Mouse (Mus musculus) liver, embryonic 12.5 days (tissue): ENCODE results near the gene Lrmp. TPM values are rescaled to one million over a fixed set of nuclear protein-coding genes. Genes with fewer than 3 reads are reported as not detected.
A peak's percentile ranks its signal among the peaks of the same experiment; 100 is the strongest.
"Not testable (repeated sequence)": the region's sequence is repeated elsewhere in the genome, so short reads cannot be mapped to it uniquely, and the experiment has no call there.

Experiments
- ATAC-seq: fragments of 200-750 bp; cut with Nextera tagmentation; 2 replicates; pipeline ENCODE4 v1.8.0; 2017; ENCODE audit warnings: moderate number of reproducible peaks, mild to moderate bottlenecking, moderate library complexity
- H3K27ac ChIP-seq: fragments of 300-500 bp; sonication (generic); 2 replicates; pipeline ENCODE4 v1.5.1; 2016; ENCODE audit warnings: mild to moderate bottlenecking
- H3K27me3 ChIP-seq: fragments of 300-500 bp; sonication (generic); replicated peaks from 2 replicates; pipeline ENCODE4 v1.6.1; 2016; ENCODE audit warnings: mild to moderate bottlenecking, moderate library complexity
- H3K36me3 ChIP-seq: fragments of 300-500 bp; sonication (generic); 2 replicates; pipeline ENCODE4 v1.6.1; 2016; ENCODE audit warnings: mild to moderate bottlenecking, moderate library complexity
- H3K4me1 ChIP-seq: fragments of 300-500 bp; sonication (generic); 2 replicates; pipeline ENCODE4 v1.6.1; 2016
- H3K4me2 ChIP-seq: fragments of 300-500 bp; sonication (generic); 2 replicates; pipeline ENCODE4 v1.6.1; 2016; ENCODE audit warnings: mild to moderate bottlenecking, moderate library complexity
- H3K4me3 ChIP-seq: fragments of 300-500 bp; sonication (generic); 2 replicates; pipeline ENCODE4 v1.5.1; 2016; ENCODE audit warnings: mild to moderate bottlenecking, moderate library complexity
- H3K9ac ChIP-seq: fragments of 300-500 bp; sonication (generic); 2 replicates; pipeline ENCODE4 v1.6.1; 2016; ENCODE audit warnings: mild to moderate bottlenecking, moderate library complexity
- H3K9me3 ChIP-seq: fragments of 300-500 bp; sonication (generic); replicated peaks from 2 replicates; pipeline ENCODE4 v1.6.1; 2016; ENCODE audit warnings: mild to moderate bottlenecking, moderate library complexity
- WGBS: fragments of 180-500 bp; shearing (Covaris S2); methylation state at CpG from one replicate; pipeline ENCODE4 v1.1.7; 2016; ENCODE audit not compliant: insufficient replicate concordance; 5-methylcytosine and 5-hydroxymethylcytosine counted together
- polyA plus RNA-seq: library from polyadenylated mRNA; unstranded; fragments of >200 nt; fragmentation: Nextera tagmentation; extraction: Ambion mirVana; gene quantifications from 2 replicates; pipeline ENCODE4 v1.2.1, GENCODE M21; 2016

Gene Lrmp
- polyA plus RNA-seq, 1 experiment from 2014 or later = 20.6 TPM

DNA sequence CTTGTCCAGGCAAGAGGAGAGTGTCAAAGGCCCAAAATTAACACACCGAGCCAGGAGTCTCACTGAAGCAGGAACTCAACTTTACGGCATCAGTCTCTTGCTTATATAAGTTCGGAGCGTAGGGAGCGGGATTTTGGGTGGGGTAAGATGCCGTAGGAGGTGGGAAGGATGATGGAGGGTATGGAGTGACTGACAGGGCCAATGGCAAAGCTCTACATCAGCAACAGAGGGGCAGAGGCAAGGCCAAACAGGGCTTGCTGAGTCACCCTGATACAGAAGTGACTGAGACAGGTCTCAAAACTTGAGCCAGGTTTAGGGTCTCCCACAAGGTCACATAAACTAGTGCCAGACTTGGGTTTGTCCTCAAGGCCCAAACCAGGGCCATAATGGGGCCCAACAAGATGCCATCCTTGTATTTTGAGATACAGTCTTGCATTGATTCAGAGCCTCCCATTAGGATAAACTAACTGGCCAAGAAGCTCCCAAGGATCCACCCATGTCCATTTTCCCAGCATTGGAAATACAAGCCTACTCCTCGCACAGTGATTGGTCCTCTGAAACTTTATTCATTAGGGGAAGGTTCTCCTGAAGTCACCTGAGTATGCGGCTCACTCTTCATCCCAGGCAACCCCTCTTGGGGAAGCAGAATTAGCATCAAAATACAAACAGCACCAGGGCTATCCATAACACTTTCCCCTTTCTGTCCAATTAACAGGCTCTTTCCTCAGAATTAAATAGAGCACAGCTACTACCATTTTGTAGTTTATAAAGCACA, 30.9 kb upstream of the Lrmp start:
- Histone ChIP-seq H3K4me3 (no peak overlapping the region), H3K27me3 (no peaks in the 10 kb centered on the region), H3K4me1 (peaks cover 9% of the 10 kb centered on the region), H3K4me2 (no peak overlapping the region), H3K36me3 (no peaks in the 10 kb centered on the region), H3K9me3 (no peaks in the 10 kb centered on the region), H3K9ac (no peak overlapping the region), H3K27ac (no peak overlapping the region)
- 77% methylated on average over 8 of the region's 8 CpGs for WGBS
- ATAC-seq = no peak

DNA sequence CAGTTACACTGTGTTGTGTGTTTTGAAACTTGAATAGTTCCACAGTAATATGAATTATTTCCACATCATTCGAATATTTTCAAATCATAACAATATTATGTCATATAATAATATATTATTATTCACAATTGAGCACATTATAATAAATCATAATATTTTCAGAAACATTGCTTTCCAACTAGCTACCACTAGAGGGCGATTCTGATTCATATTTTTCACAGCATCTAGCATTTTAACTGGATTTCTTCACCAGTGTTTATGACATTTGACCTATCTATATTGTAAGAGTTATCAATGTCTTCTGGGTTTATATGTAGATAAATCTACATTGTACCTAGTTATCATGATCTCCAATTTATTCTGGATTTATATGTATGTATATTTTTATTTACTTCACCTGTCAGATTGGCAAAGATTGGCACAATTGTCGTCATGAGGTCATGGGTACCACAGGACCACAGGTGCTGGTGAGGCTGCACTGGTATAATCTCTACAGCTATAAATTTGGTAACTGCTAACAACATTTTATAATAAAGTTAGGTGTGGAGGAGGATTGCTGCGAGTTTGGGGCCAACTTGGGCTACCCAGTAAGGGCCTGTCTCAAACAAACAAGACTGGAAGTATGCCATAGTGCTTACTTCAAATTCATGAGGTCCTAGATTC, 26.9 kb upstream of the Lrmp start:
- no peak overlapping the region for H3K4me3 ChIP-seq
- H3K4me2 ChIP-seq = no peak overlapping the region
- H3K27me3 ChIP-seq = no peaks in the 10 kb centered on the region
- no peak overlapping the region for H3K27ac ChIP-seq
- no peaks in the 10 kb centered on the region for H3K36me3 ChIP-seq
- H3K9me3 ChIP-seq = no peaks in the 10 kb centered on the region
- no peak for ATAC-seq
- H3K9ac ChIP-seq = no peak overlapping the region
- H3K4me1 ChIP-seq = peaks cover 23% of the 10 kb centered on the region
- 40% methylated on average over 4 of the region's 4 CpGs for WGBS

DNA sequence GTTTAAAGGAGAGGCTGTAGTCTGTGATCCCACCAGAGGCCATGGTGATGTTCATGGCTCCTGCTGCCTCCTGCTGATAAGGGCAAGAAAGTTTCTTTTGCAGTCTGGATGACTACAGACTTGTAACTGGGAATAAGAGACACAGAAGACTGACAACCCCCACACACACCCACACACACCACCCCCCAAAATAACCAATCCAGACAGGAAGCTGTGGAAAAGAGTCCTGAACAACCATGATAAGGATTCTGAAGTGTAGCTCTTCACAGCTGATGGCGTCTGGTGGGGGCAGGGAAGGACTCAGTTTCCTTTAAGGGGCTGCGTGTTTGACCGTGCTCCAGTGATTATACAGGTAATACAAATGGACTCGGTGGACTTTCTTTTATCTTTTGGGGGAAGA, 26.1 kb upstream of the Lrmp start:
- Histone ChIP-seq H3K27me3 (no peaks in the 10 kb centered on the region), H3K27ac (no peak overlapping the region), H3K4me1 (peaks cover 23% of the 10 kb centered on the region), H3K4me3 (no peak overlapping the region), H3K9ac (no peak overlapping the region), H3K36me3 (no peaks in the 10 kb centered on the region), H3K4me2 (peak overlapping the region; percentile 12; the same call in 1 of the 2 replicates), H3K9me3 (no peaks in the 10 kb centered on the region)
- peak; percentile 77 for ATAC-seq
- WGBS = 9% methylated on average over 4 of the region's 4 CpGs

DNA sequence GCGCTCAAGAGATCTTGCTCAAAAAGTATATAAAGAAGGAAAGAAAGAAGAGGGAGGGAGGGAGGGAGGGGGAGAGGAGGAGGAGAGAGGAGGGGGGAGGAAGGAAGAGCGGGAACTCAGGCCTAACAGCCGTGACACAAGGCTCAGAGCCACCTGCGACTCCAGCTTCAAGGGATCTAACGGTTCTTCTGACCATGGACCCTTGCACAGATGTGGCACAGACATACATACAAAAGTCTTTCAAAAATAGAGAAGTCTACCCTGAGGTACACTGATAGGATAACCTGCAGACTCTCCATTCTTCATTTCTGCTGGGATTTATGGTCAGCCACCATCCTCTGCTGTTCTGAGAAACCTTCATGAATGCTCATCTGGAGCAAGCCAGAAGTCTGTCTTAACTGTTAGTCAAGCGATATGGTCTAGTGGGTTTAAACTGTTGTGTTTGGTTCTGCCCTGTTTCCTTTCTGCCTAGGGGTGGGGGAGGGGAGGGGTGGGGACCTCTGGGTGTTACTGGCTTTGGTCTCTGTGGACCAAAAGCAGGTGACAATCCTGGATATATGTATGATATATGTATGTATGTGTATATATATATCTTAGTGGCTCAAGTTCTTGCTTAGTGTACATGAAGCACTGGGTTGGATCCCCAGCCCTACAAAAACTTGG, 25.1 kb upstream of the Lrmp start:
- H3K4me3 ChIP-seq = no peak overlapping the region
- no peak for ATAC-seq
- no peak overlapping the region for H3K27ac ChIP-seq
- no peaks in the 10 kb centered on the region for H3K27me3 ChIP-seq
- H3K9me3 ChIP-seq = no peaks in the 10 kb centered on the region
- H3K36me3 ChIP-seq = no peaks in the 10 kb centered on the region
- peaks cover 23% of the 10 kb centered on the region for H3K4me1 ChIP-seq
- WGBS = 26% methylated on average over 6 of the region's 6 CpGs
- H3K4me2 ChIP-seq = no peak overlapping the region
- H3K9ac ChIP-seq = no peak overlapping the region

GRCm38 (mm10) chr6:145090928-145091327, 24.5 kb upstream of the Lrmp start:
- Histone ChIP-seq H3K4me3 (no peak overlapping the region), H3K9me3 (no peaks in the 10 kb centered on the region), H3K27me3 (no peaks in the 10 kb centered on the region), H3K4me1 (peaks cover 23% of the 10 kb centered on the region), H3K27ac (no peak overlapping the region), H3K36me3 (no peaks in the 10 kb centered on the region), H3K4me2 (no peak overlapping the region), H3K9ac (no peak overlapping the region)
- ATAC-seq = no peak
- 46% methylated on average over 5 of the region's 5 CpGs for WGBS

- 67% methylated on average over 7 of the region's 7 CpGs for whole genome bisulfite sequencing
- Histone ChIP-seq H3K4me3 (no peak overlapping the region), H3K9ac (no peak overlapping the region), H3K4me1 (peaks cover 23% of the 10 kb centered on the region), H3K27me3 (no peaks in the 10 kb centered on the region), H3K4me2 (no peak overlapping the region), H3K9me3 (no peaks in the 10 kb centered on the region), H3K36me3 (no peaks in the 10 kb centered on the region), H3K27ac (no peak overlapping the region)
- no peak for ATAC-seq
Observed at GRCm38 (mm10) chr6:145091998-145092397, 23.5 kb upstream of the Lrmp start.

- H3K4me3 ChIP-seq, H3K36me3 ChIP-seq, H3K9me3 ChIP-seq, H3K27ac ChIP-seq, ATAC-seq, H3K27me3 ChIP-seq, H3K9ac ChIP-seq, H3K4me2 ChIP-seq: not testable (repeated sequence)
- 48% methylated on average over 7 of the region's 7 CpGs for WGBS
- H3K4me1 ChIP-seq = peaks cover 23% of the 10 kb centered on the region
Observed at GRCm38 (mm10) chr6:145093038-145093622, 22.3 kb upstream of the Lrmp start.

DNA sequence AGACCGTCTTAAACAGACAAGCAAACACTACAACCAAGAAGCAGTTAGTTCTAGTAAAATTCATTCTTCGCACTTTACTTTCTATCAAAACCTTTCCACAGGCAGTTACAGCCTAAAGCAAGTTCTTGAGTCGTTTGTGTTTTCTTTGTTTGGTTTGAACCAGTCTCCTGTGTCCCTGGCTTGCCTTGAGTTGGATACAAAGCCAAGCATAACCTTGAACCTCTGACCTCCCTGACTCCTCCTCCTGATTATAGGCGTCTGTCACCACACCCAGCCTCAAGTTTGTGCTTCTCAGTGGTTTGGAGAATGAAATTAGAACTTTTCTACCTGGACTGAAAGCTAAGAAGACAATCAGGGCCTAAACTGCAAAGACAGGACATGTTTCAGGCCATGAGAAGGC, 21.0 kb upstream of the Lrmp start:
- no peak for ATAC-seq
- Histone ChIP-seq H3K4me2 (no peak overlapping the region), H3K4me1 (peaks cover 15% of the 10 kb centered on the region), H3K9me3 (no peaks in the 10 kb centered on the region), H3K4me3 (no peak overlapping the region), H3K27me3 (no peaks in the 10 kb centered on the region), H3K9ac (no peak overlapping the region), H3K27ac (no peak overlapping the region), H3K36me3 (no peaks in the 10 kb centered on the region)
- 58% methylated on average over 4 of the region's 4 CpGs for WGBS

DNA sequence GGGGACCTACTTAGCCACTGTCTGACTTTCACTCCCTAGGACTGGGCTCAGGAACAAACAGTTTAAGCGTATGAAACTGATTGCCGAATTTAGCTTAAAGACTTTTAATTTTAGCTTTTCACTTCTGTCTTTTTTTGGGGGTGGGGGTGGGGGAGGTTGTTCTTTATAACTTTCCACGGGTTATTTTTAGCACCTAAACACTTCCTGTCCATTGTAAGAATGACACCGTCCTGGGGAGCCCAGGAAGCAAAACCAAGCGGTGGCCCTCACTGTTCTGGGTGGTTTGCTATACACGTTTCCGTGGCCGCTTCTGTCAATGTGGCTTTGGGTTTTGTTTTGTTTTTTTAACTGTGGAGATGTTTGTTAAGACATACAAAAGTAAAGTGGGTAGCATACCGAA, 14.5 kb upstream of the Lrmp start:
- Histone ChIP-seq H3K9me3 (no peaks in the 10 kb centered on the region), H3K27me3 (no peaks in the 10 kb centered on the region), H3K36me3 (no peaks in the 10 kb centered on the region), H3K4me1 (peaks cover 5% of the 10 kb centered on the region; the same call in 1 of the 2 replicates), H3K27ac (no peak overlapping the region), H3K9ac (no peak overlapping the region), H3K4me3 (no peak overlapping the region), H3K4me2 (no peak overlapping the region)
- 27% methylated on average over 9 of the region's 9 CpGs for WGBS
- ATAC-seq = no peak

- no peak overlapping the region for H3K9ac ChIP-seq
- H3K27me3 ChIP-seq = no peaks in the 10 kb centered on the region
- H3K4me1 ChIP-seq = peaks cover 5% of the 10 kb centered on the region; the same call in 1 of the 2 replicates
- no peak overlapping the region for H3K4me2 ChIP-seq
- no peak overlapping the region for H3K4me3 ChIP-seq
- WGBS = 75% methylated on average over 10 of the region's 10 CpGs
- no peaks in the 10 kb centered on the region for H3K36me3 ChIP-seq
- no peak for ATAC-seq
- H3K9me3 ChIP-seq = no peaks in the 10 kb centered on the region
- no peak overlapping the region for H3K27ac ChIP-seq
Observed at GRCm38 (mm10) chr6:145104241-145104939, 11.1 kb upstream of the Lrmp start.

DNA sequence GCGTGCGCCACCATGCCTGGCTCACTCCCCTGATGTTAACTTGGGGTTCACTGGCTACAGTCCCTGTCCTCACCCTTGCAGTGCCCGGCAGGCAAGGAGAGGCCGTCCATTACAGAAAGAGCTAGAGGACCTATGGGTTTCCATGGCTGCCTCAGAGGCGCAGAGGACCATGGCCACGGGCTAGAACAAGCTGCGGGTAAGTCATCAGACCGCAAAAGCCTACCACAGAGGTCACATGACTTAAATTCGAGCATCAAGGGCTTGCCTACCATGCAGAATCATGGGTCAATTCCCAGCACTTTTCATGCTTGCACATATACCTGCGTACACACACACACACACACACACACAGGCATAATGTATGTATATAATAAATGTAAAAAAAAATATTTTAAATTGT, 10.0 kb upstream of the Lrmp start:
- H3K9ac ChIP-seq = no peak overlapping the region
- 78% methylated on average over 10 of the region's 10 CpGs for WGBS
- H3K27me3 ChIP-seq = no peaks in the 10 kb centered on the region
- H3K27ac ChIP-seq = no peak overlapping the region
- H3K4me1 ChIP-seq = peaks cover 3% of the 10 kb centered on the region; the same call in 1 of the 2 replicates
- no peak overlapping the region for H3K4me3 ChIP-seq
- no peaks in the 10 kb centered on the region for H3K36me3 ChIP-seq
- H3K4me2 ChIP-seq = no peak overlapping the region
- no peak for ATAC-seq
- no peaks in the 10 kb centered on the region for H3K9me3 ChIP-seq
